Mouse (Mus musculus): ENCODE data around the gene Lao1.

DNA sequence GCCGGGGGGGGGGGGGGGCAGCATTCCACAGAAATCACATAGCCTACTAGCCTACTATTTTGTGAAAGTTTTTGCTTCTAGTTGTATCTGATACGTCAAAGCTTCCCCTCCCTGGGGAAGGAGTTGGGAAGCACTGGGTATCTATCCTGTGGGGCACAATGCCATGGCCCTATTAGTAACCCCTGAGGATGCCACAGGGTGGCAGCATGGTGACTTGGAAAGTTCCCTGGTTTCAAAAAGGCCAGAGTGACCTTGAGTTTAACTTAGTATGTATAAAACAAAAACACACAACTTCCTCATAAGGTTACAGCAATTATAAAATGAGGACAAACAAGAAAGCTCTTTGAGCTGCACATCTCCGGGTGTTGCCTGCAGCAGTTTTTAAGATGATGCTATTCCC is 42.8 kb downstream of the Lao1 start:
- TF ChIP-seq ZMIZ1 (IDR thresholded peaks at IDR 0.05; ENCODE audit: low read depth, low read length): no peak
- TF ChIP-seq NELFE (IDR thresholded peaks at IDR 0.05; ENCODE audit: low read depth, low read length): no peak
- no peak for TF ChIP-seq EP300 (IDR thresholded peaks at IDR 0.05; ENCODE audit: low read length)
- no peak for TF ChIP-seq POLR2A (IDR thresholded peaks at IDR 0.05; ENCODE audit: low read depth, low read length)
- TF ChIP-seq ETS1 (conservative IDR thresholded peaks at IDR 0.05; ENCODE audit: low read depth, low read length): no peak
- TF ChIP-seq MAX (IDR thresholded peaks at IDR 0.05; ENCODE audit: low read length): no peak
- peak in 1 of 2 experiments; percentile 71; a peak in 2 of 4 replicates for TF ChIP-seq CTCF (conservative IDR thresholded peaks at IDR 0.05 in 1 of 2, IDR thresholded peaks at IDR 0.05 in 1 of 2; ENCODE audit: low read depth in 2 of 2, low read length in 2 of 2)
- no peak for TF ChIP-seq USF1 (IDR thresholded peaks at IDR 0.05; ENCODE audit: low read depth, low read length)
- no peak for TF ChIP-seq TCF12 (IDR thresholded peaks at IDR 0.05; ENCODE audit: low read depth, low read length)

All from CH12.LX (cell line).